Mouse (Mus musculus): ENCODE measurements around the gene Dnaja4. TPM values are rescaled to one million over a fixed set of nuclear protein-coding genes. Genes with fewer than 3 reads are reported as not detected.

Gene Dnaja4
- polyA plus RNA-seq (2014; fragmentation: Nextera tagmentation; extraction: Ambion mirVana) = 10.2 and 10.9 TPM in 2 replicates

DNA sequence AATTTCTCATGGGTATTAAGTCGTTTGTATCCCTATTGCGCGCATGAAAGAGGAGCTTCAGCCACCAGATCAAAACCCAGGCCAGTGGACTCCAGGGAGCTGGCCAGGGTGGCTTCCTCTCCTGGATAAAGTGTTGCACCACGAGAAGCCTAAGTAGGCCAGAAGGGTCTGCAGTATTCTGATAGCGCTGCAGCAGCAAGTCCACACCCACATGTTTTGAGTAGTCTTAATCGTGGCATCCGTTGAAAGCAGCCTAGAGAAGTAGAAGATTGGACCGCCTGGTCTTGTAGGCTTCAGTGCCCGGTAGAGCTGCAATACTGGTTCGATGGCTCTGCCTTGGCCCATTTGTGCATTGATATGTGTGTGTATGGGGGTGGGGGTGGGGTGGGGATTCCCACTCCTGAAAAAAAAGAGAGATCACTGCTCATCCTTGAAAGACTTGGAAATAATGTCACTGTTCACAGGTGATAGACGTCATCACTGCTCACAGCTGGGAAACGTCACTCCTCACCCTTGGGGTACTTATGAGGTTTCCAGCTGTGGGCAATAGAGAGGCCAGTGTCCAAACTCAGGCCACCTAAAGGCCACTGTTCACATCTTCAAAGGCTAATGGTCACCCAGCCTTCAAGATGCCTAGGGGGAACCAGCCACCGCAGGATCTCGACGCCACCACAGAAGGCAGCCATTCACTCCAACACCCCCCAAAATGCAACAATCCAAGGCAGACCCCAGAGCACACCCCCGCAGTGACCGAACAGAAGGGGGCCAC is at the start of gene Dnaja4:
TSS of gene Dnaja4 (plus strand) at position 556 of the 769 bp plus-strand sequence.
- Histone ChIP-seq H3K9me3 (ENCODE audit: control insufficient read depth, low read length) (no peaks in the 10 kb centered on the region), H3K4me1 (replicated peaks; ENCODE audit: control insufficient read depth, insufficient read depth, low read length) (peaks cover 5% of the 10 kb centered on the region; the same call in 1 of the 2 replicates), H3K4me3 (replicated peaks; ENCODE audit: low read length) (peak within 1 kb of the TSS; percentile 75), H3K36me3 (replicated peaks; ENCODE audit: control insufficient read depth, insufficient read depth) (no peaks in the 10 kb centered on the region), H3K4me2 (replicated peaks) (peak within 1 kb of the TSS; percentile 80), H3K27ac (no peak within 1 kb of the TSS), H3K9ac (peak within 1 kb of the TSS; percentile 83), H3K27me3 (ENCODE audit: control insufficient read depth, insufficient read depth, low read length) (peaks cover 40% of the 10 kb centered on the region)
- peak; percentile 51 for ATAC-seq (ENCODE audit: low FRiP score)
- DNase-seq (ENCODE audit: low spot score) = no peak
- 68% methylated on average over 17 of the region's 17 CpGs for WGBS

DNA sequence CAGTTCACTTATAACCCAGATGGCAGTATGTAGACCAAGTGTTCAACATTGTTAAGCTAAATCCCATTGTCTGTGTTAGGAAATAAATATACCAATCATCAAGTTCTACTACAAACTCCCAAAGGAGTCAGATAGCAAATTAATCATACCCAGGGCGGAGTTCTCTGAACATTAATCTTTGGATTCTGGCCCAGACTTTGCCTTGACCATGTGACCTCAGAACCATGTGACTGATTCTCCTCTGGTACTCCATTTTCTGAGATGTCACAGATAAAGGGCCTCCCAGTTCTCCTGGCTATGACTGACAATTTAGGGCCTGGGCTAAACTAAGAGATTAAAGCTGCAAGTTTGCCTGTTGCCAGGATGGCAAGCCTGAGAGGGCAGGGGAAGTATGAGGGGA is 49.3 kb upstream of the Dnaja4 start:
- no peak overlapping the region for H3K4me3 ChIP-seq (replicated peaks; ENCODE audit: low read length)
- 78% methylated on average over 1 of the region's 1 CpGs for WGBS
- no peak overlapping the region for H3K4me2 ChIP-seq (replicated peaks)
- no peak overlapping the region for H3K9ac ChIP-seq
- H3K9me3 ChIP-seq (ENCODE audit: control insufficient read depth, low read length) = no peaks in the 10 kb centered on the region
- H3K27me3 ChIP-seq (ENCODE audit: control insufficient read depth, insufficient read depth, low read length) = no peaks in the 10 kb centered on the region
- H3K36me3 ChIP-seq (replicated peaks; ENCODE audit: control insufficient read depth, insufficient read depth) = no peaks in the 10 kb centered on the region
- H3K27ac ChIP-seq = no peak overlapping the region
- ATAC-seq (ENCODE audit: low FRiP score) (no peak), DNase-seq (ENCODE audit: low spot score) (no peak)
- no peaks in the 10 kb centered on the region for H3K4me1 ChIP-seq (replicated peaks; ENCODE audit: control insufficient read depth, insufficient read depth, low read length)

DNA sequence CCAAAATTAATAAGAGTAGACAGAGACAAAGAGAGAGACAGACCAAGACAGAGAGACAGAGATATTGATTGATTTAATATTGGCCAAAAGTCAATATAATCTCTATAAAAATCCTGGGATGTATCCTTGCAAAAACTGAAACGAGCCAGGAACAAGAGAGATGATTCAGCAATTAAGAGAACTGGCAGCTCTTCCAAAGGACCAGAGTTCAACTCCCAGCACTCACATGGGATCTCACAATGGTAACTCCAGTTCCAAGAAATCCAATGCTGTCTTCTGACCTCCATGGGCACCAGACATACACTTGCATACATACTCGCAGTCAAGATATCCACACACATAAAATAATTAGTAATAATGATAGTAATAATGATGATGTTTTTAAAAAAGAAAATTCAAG is 45.9 kb upstream of the Dnaja4 start:
- WGBS = 80% methylated on average over 2 of the region's 2 CpGs

DNA sequence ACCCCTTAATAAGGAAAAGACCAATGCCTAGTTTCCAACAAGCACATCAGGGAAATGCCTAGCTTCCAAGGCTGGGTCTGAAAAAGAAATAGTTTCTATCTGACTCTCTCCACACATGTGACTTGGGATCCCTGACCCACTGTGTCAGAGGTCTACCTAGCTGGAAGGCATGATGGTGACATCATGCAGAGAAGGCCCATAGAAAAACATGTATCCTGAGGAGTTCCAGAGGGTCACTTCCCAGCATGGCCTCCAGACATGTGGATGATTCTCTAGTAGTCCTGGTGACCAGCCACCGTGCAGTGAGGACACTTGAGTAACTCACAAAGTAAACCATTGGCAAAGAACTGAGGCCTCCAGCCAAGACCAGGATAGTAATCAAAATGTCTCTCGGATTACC is 42.8 kb upstream of the Dnaja4 start:
- H3K27ac ChIP-seq = no peak overlapping the region
- ATAC-seq (ENCODE audit: low FRiP score) = no peak
- no peak for DNase-seq (ENCODE audit: low spot score)
- no peaks in the 10 kb centered on the region for H3K36me3 ChIP-seq (replicated peaks; ENCODE audit: control insufficient read depth, insufficient read depth)
- H3K4me2 ChIP-seq (replicated peaks) = no peak overlapping the region
- no peaks in the 10 kb centered on the region for H3K4me1 ChIP-seq (replicated peaks; ENCODE audit: control insufficient read depth, insufficient read depth, low read length)
- no peaks in the 10 kb centered on the region for H3K9me3 ChIP-seq (ENCODE audit: control insufficient read depth, low read length)
- no peak overlapping the region for H3K4me3 ChIP-seq (replicated peaks; ENCODE audit: low read length)
- no peaks in the 10 kb centered on the region for H3K27me3 ChIP-seq (ENCODE audit: control insufficient read depth, insufficient read depth, low read length)
- H3K9ac ChIP-seq = no peak overlapping the region
- 68% methylated on average over 2 of the region's 2 CpGs for WGBS

More for the DNA sequence above, 45.9 kb upstream of the Dnaja4 start:
- DNase-seq (ENCODE audit: low spot score) (no peak), ATAC-seq (ENCODE audit: low FRiP score) (no peak)
- H3K9me3 ChIP-seq (ENCODE audit: control insufficient read depth, low read length) = no peaks in the 10 kb centered on the region
- H3K36me3 ChIP-seq (replicated peaks; ENCODE audit: control insufficient read depth, insufficient read depth) = no peaks in the 10 kb centered on the region
- no peaks in the 10 kb centered on the region for H3K27me3 ChIP-seq (ENCODE audit: control insufficient read depth, insufficient read depth, low read length)
- H3K4me1 ChIP-seq (replicated peaks; ENCODE audit: control insufficient read depth, insufficient read depth, low read length) = no peaks in the 10 kb centered on the region
- no peak overlapping the region for H3K4me2 ChIP-seq (replicated peaks)
- no peak overlapping the region for H3K9ac ChIP-seq
- H3K4me3 ChIP-seq (replicated peaks; ENCODE audit: low read length) = no peak overlapping the region
- no peak overlapping the region for H3K27ac ChIP-seq

DNA sequence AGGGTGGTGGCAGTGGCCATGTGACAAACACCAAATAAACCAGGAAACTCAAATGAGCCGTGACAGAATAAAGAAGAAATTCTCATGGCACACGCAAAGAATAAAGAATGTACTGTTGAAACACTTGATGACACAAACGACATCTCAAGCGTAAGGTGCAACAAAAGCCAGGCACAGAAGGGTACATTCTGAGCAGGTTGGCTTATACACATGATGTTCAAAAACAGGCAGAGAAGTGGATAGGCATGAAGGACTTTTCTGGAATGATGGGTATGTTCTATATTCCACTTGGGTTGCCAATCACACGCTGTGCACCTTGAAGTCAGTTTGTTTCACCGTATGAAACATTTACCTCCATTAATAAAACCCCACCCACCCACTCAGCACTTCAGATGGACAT is 42.3 kb upstream of the Dnaja4 start:
- Histone ChIP-seq H3K27ac (no peak overlapping the region), H3K4me3 (replicated peaks; ENCODE audit: low read length) (no peak overlapping the region), H3K27me3 (ENCODE audit: control insufficient read depth, insufficient read depth, low read length) (no peaks in the 10 kb centered on the region), H3K9ac (no peak overlapping the region), H3K4me1 (replicated peaks; ENCODE audit: control insufficient read depth, insufficient read depth, low read length) (peaks cover 1% of the 10 kb centered on the region; the same call in 1 of the 2 replicates), H3K36me3 (replicated peaks; ENCODE audit: control insufficient read depth, insufficient read depth) (no peaks in the 10 kb centered on the region), H3K9me3 (ENCODE audit: control insufficient read depth, low read length) (no peaks in the 10 kb centered on the region), H3K4me2 (replicated peaks) (no peak overlapping the region)
- ATAC-seq (ENCODE audit: low FRiP score) = no peak
- 92% methylated on average over 6 of the region's 6 CpGs for WGBS
- no peak for DNase-seq (ENCODE audit: low spot score)

DNA sequence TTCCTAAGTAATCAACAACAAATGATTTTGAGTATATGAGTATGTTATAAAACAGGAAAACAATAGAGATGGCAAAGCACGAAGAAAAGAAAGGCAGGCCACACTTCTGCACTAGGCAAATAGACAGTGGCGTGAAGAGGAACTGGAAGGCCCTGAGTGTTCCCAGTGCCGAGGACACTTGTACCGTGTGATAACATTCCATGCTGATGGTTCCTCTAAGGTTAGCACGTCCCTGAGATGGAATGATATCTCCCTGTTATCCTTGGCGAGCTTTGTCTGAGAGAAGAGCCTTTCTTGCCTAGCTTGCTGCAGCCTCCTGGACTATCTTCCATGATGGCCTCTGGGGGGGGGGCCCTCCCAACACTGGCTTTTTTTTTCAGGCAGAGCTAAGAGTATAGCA is 39.9 kb upstream of the Dnaja4 start:
- no peaks in the 10 kb centered on the region for H3K27me3 ChIP-seq (ENCODE audit: control insufficient read depth, insufficient read depth, low read length)
- peaks cover 4% of the 10 kb centered on the region; the same call in 1 of the 2 replicates for H3K4me1 ChIP-seq (replicated peaks; ENCODE audit: control insufficient read depth, insufficient read depth, low read length)
- H3K9me3 ChIP-seq (ENCODE audit: control insufficient read depth, low read length) = no peaks in the 10 kb centered on the region
- H3K27ac ChIP-seq = no peak overlapping the region
- H3K9ac ChIP-seq = no peak overlapping the region
- H3K4me2 ChIP-seq (replicated peaks) = no peak overlapping the region
- H3K36me3 ChIP-seq (replicated peaks; ENCODE audit: control insufficient read depth, insufficient read depth) = no peaks in the 10 kb centered on the region
- DNase-seq (ENCODE audit: low spot score) (no peak), ATAC-seq (ENCODE audit: low FRiP score) (no peak)
- WGBS = 87% methylated on average over 6 of the region's 6 CpGs
- no peak overlapping the region for H3K4me3 ChIP-seq (replicated peaks; ENCODE audit: low read length)

DNA sequence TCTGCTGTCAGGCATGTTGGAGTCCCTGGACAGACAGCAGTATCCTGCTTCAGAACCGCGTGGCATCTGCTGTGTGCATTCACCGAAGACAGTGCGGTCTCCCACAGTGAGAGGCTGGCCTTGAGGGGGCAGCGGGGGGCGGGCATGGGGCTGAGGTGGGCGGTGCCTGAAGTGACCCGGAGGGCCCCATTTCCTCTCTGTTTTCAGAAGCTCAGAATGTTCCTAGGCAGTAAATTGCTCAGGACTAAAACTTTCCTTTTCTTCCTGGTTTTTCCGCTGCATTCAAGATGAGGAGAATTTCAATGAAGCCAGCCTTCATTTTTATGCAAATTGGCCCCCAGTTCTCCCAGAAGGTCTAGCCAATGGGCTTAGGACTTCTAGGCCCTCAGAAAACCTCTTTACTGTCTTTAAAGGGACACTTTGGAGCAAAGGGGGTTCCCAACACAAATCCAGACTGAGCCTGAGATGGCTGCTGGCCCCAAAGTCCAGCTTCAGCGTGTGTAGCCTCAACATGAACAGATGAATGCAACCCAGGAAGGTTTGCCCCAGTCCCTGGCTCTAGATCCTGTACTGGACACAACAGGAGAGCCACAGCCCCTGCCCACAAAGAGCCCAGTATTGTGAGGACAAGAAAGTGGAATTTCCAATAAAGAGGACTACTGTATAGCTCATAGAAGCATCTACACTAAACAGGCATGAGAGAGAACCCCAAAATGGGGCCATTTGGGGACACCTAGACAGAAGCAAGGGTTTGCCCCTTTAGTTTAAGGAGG is 36.9 kb upstream of the Dnaja4 start, which contains the start of gene Acsbg1:
TSS of gene Acsbg1 (minus strand) at position 266 of the 773 bp plus-strand sequence.
- H3K9ac ChIP-seq = no peak within 1 kb of the TSS
- no peaks in the 10 kb centered on the region for H3K9me3 ChIP-seq (ENCODE audit: control insufficient read depth, low read length)
- H3K27ac ChIP-seq = 0 out of 2 replicates have a peak within 1 kb of the TSS, but pooled peaks have one; percentile 54
- H3K4me1 ChIP-seq (replicated peaks; ENCODE audit: control insufficient read depth, insufficient read depth, low read length) = peaks cover 4% of the 10 kb centered on the region; the same call in 1 of the 2 replicates
- H3K27me3 ChIP-seq (ENCODE audit: control insufficient read depth, insufficient read depth, low read length) = no peaks in the 10 kb centered on the region
- peak; percentile 84; the same call in 1 of the 2 replicates for ATAC-seq (ENCODE audit: low FRiP score)
- H3K36me3 ChIP-seq (replicated peaks; ENCODE audit: control insufficient read depth, insufficient read depth) = no peaks in the 10 kb centered on the region
- 3% methylated on average over 10 of the region's 10 CpGs for WGBS
- DNase-seq (ENCODE audit: low spot score) = no peak
- H3K4me3 ChIP-seq (replicated peaks; ENCODE audit: low read length) = no peak within 1 kb of the TSS
- H3K4me2 ChIP-seq (replicated peaks) = peak within 1 kb of the TSS; percentile 35

DNA sequence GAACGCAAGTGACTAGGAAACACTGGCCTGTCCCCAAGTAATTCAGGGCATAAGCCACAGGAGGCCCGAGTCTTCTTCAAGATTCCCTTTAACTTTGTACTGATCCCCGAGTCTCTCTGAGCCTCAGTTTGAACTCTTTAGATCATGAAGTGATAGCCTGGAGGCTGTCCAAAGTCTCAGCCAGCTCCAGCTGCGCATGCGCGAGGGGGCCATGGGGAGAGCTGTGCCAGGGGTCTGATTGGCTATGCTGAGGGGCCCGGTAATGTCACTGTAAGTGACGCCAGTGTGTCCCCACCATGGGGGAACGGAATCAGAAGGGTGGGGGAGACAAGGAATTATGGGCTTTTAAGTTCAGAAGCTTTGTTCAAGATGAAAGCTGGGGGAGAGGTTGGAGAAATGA is 34.3 kb upstream of the Dnaja4 start:
- no peaks in the 10 kb centered on the region for H3K27me3 ChIP-seq (ENCODE audit: control insufficient read depth, insufficient read depth, low read length)
- no peak overlapping the region for H3K4me3 ChIP-seq (replicated peaks; ENCODE audit: low read length)
- no peak overlapping the region for H3K27ac ChIP-seq
- no peak overlapping the region for H3K9ac ChIP-seq
- no peak for DNase-seq (ENCODE audit: low spot score)
- no peak overlapping the region for H3K4me2 ChIP-seq (replicated peaks)
- peaks cover 4% of the 10 kb centered on the region; the same call in 1 of the 2 replicates for H3K4me1 ChIP-seq (replicated peaks; ENCODE audit: control insufficient read depth, insufficient read depth, low read length)
- no peaks in the 10 kb centered on the region for H3K36me3 ChIP-seq (replicated peaks; ENCODE audit: control insufficient read depth, insufficient read depth)
- no peaks in the 10 kb centered on the region for H3K9me3 ChIP-seq (ENCODE audit: control insufficient read depth, low read length)
- no peak for ATAC-seq (ENCODE audit: low FRiP score)
- 82% methylated on average over 9 of the region's 9 CpGs for WGBS

DNA sequence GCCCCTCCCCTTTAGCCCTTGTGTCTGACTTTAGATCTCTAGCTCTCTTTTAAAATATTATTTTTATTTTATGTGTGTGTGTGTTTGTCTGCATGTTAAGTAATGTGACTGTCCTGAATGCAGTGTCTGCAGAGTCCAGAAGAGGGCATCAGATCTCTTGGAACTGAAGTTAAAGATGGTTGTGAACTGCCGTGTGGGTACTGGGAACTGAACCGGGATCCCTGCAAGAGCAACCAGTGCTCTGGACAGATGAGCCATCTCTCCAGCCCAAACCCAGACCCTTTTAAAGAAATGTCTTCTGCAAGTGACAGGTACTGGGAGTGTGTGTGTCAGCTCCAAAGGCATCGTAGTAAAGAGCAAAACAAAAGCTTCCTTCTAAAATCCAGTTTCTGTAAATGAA is 32.6 kb upstream of the Dnaja4 start:
- WGBS = 96% methylated on average over 3 of the region's 3 CpGs
- no peak for DNase-seq (ENCODE audit: low spot score)
- Histone ChIP-seq H3K4me1 (replicated peaks; ENCODE audit: control insufficient read depth, insufficient read depth, low read length) (peaks cover 4% of the 10 kb centered on the region; the same call in 1 of the 2 replicates), H3K9me3 (ENCODE audit: control insufficient read depth, low read length) (no peaks in the 10 kb centered on the region), H3K36me3 (replicated peaks; ENCODE audit: control insufficient read depth, insufficient read depth) (no peaks in the 10 kb centered on the region), H3K9ac (no peak overlapping the region), H3K4me2 (replicated peaks) (no peak overlapping the region), H3K4me3 (replicated peaks; ENCODE audit: low read length) (no peak overlapping the region), H3K27me3 (ENCODE audit: control insufficient read depth, insufficient read depth, low read length) (no peaks in the 10 kb centered on the region), H3K27ac (no peak overlapping the region)
- no peak for ATAC-seq (ENCODE audit: low FRiP score)

All from hindbrain, embryonic 14.5 days (tissue).